Mouse (Mus musculus): ENCODE measurements around the gene Hira.

- no peak for TF ChIP-seq GATA1 (IDR thresholded peaks at IDR 0.05; ENCODE audit: borderline replicate concordance, low read length)
- TF ChIP-seq CTCF (IDR thresholded peaks at IDR 0.05; ENCODE audit: low read depth, low read length), result no peak
- no peak for TF ChIP-seq TAL1 (conservative IDR thresholded peaks at IDR 0.05; ENCODE audit: low read depth, low read length)
- no peak for TF ChIP-seq POLR2AphosphoS5 (IDR thresholded peaks at IDR 0.05; ENCODE audit: insufficient replicate concordance, low read depth, low read length)
- no peak for TF ChIP-seq GATA2 (IDR thresholded peaks at IDR 0.05; ENCODE audit: borderline replicate concordance, low read depth, low read length)
Observed at GRCm38 (mm10) chr16:18955070-18955469, 78.2 kb downstream of the Hira start.
